Mouse (Mus musculus) c-Kit-negative CD71-positive TER-119-positive erythroid progenitor cells, embryonic 14.5 days (primary cell): ENCODE results near the gene Aunip.

Experiments
- DNase-seq: peaks from one replicate; pipeline ENCODE4 v3.0.0-alpha.2; 2013; ENCODE audit warnings: low read depth, low spot score

Aunip gene

GRCm38 (mm10) chr4:134553631-134554030, 42.8 kb downstream of the Aunip start:
- DNase-seq: no peak

GRCm38 (mm10) chr4:134555956-134556580, 45.3 kb downstream of the Aunip start:
- no peak for DNase-seq

- no peak for DNase-seq
These were observed 46.9 kb downstream of the Aunip start for GRCm38 (mm10) chr4:134557626-134558249.

GRCm38 (mm10) chr4:134558570-134559113, 47.8 kb downstream of the Aunip start:
- no peak for DNase-seq

- DNase-seq: no peak
These were observed 48.4 kb downstream of the Aunip start for GRCm38 (mm10) chr4:134559154-134559553.

- DNase-seq: no peak
These were observed 49.9 kb downstream of the Aunip start for GRCm38 (mm10) chr4:134560699-134561098.

- no peak for DNase-seq
These were observed 51.2 kb downstream of the Aunip start for GRCm38 (mm10) chr4:134562014-134562413.

- no peak for DNase-seq
These were observed 52.8 kb downstream of the Aunip start for GRCm38 (mm10) chr4:134563624-134564023.

- DNase-seq: no peak
These were observed 53.3 kb downstream of the Aunip start for GRCm38 (mm10) chr4:134564093-134564492.

GRCm38 (mm10) chr4:134567377-134568226, 56.8 kb downstream of the Aunip start:
- no peak for DNase-seq

- no peak for DNase-seq
These were observed 58.4 kb downstream of the Aunip start for GRCm38 (mm10) chr4:134569205-134569604.

- DNase-seq: no peak
These were observed 59.0 kb downstream of the Aunip start for GRCm38 (mm10) chr4:134569831-134570230.

GRCm38 (mm10) chr4:134570704-134571451, 60.1 kb downstream of the Aunip start:
- DNase-seq: no peak

GRCm38 (mm10) chr4:134572449-134573300, 61.9 kb downstream of the Aunip start:
- no peak for DNase-seq
